In genomic region chr11:32899604-32900216, GRCm38 (mm10) we compare ENCODE assay signal across 24 mouse cellular contexts.
DNase-seq lines count a peak whose midpoint lies in the region; ATAC-seq and TF ChIP-seq lines count a peak whose summit lies in the region.
"Had no signal": no experiment of that assay in that cellular context is flagged by ENCODE, and none has a peak within 500 bp of the region (broad histone marks: within the 10 kb centered on the region; RNA-seq: fewer than 3 reads in every experiment).

No protein-coding gene starts in this region.

- no peaks in the 10 kb centered on the region for H3K36me3 ChIP-seq in lung, embryonic 14.5 days (ENCODE audit: insufficient read depth)
- H3K36me3 ChIP-seq in limb, embryonic 12.5 days: no peaks in the 10 kb centered on the region
- H3K36me3 ChIP-seq: heart, embryonic 10.5 days; midbrain, embryonic 10.5 days; neural tube, embryonic 13.5 days; stomach, embryonic 15.5 days had no signal

- no peak overlapping the region for H3K4me3 ChIP-seq in lung, embryonic 14.5 days (ENCODE audit: low read depth, low read length)
- H3K4me3 ChIP-seq in lung, adult 2 months (replicated peaks; ENCODE audit: extremely low read depth, low read depth, low read length): no peak overlapping the region
- H3K4me3 ChIP-seq in limb, embryonic 12.5 days (replicated peaks): no peak overlapping the region
- H3K4me3 ChIP-seq: forebrain, embryonic 13.5 days; heart, embryonic 10.5 days; left cerebral cortex, adult 2 months; midbrain, embryonic 10.5 days; myocyte; neural tube, embryonic 13.5 days; stomach, embryonic 15.5 days had no signal

- TF ChIP-seq CTCF in lung, embryonic 14.5 days (IDR thresholded peaks at IDR 0.05; ENCODE audit: low read depth): no peak
- no peak for TF ChIP-seq CTCF in lung, adult 2 months (IDR thresholded peaks at IDR 0.05; ENCODE audit: insufficient read depth, low read length)

- intact Hi-C loops in heart, postnatal 14 days (cut with DNase I): no loop called here

- DNase-seq in heart, adult 11 months: peak; percentile 8
- no peak for DNase-seq in heart, postnatal 14 days
- DNase-seq in lung, embryonic 14.5 days: peak; percentile 13
- no peak for DNase-seq in lung, adult 2 months
- DNase-seq in layer of hippocampus, postnatal 36 days: no peak
- DNase-seq in spleen, adult 18-20 months: no peak
- DNase-seq: adrenal gland, postnatal 14 days; cerebellum, adult 8-10 months; cerebellum, postnatal 36 days; kidney, postnatal 4 days; lung, postnatal 4 days; retina, postnatal 1 day; thymus, postnatal 36 days had no signal

- ATAC-seq in lung, embryonic 14.5 days (ENCODE audit: insufficient read depth): peak; percentile 52; the same call in 1 of the 2 replicates
- 0 out of 2 replicates have a peak, but pooled peaks have one; percentile 18 for ATAC-seq in limb, embryonic 12.5 days (ENCODE audit: insufficient number of reproducible peaks, insufficient read depth, low FRiP score, low TSS enrichment, low read depth)
- ATAC-seq: forebrain, embryonic 13.5 days; intestine, postnatal 0 days; midbrain, embryonic 16.5 days had no signal

- no peaks in the 10 kb centered on the region for H3K4me1 ChIP-seq in lung, embryonic 14.5 days (ENCODE audit: insufficient read depth)
- no peaks in the 10 kb centered on the region for H3K4me1 ChIP-seq in lung, adult 2 months (ENCODE audit: control insufficient read depth, insufficient read depth, low read length)
- peaks cover 62% of the 10 kb centered on the region for H3K4me1 ChIP-seq in limb, embryonic 12.5 days (replicated peaks)
- H3K4me1 ChIP-seq: forebrain, embryonic 13.5 days; midbrain, embryonic 10.5 days; neural tube, embryonic 13.5 days; stomach, embryonic 15.5 days had no signal

- no peaks in the 10 kb centered on the region for H3K9me3 ChIP-seq in lung, embryonic 14.5 days (ENCODE audit: low read depth, low read length)
- H3K9me3 ChIP-seq in limb, embryonic 12.5 days: no peaks in the 10 kb centered on the region
- H3K9me3 ChIP-seq: forebrain, embryonic 13.5 days; heart, embryonic 10.5 days; midbrain, embryonic 10.5 days; neural tube, embryonic 13.5 days; stomach, embryonic 15.5 days had no signal

- H3K4me2 ChIP-seq in lung, embryonic 14.5 days: no peak overlapping the region
- H3K4me2 ChIP-seq in limb, embryonic 12.5 days: peak overlapping the region; percentile 19
- H3K4me2 ChIP-seq: forebrain, embryonic 13.5 days; neural tube, embryonic 13.5 days; stomach, embryonic 15.5 days had no signal

- WGBS in lung, embryonic 14.5 days: 36% methylated on average over 13 of the region's 13 CpGs
- WGBS in lung, adult 2 months: 48% methylated on average over 13 of the region's 13 CpGs
- WGBS in limb, embryonic 12.5 days: 33% methylated on average over 13 of the region's 13 CpGs

- H3K9ac ChIP-seq in lung, embryonic 14.5 days: no peak overlapping the region
- no peak overlapping the region for H3K9ac ChIP-seq in limb, embryonic 12.5 days (replicated peaks)
- H3K9ac ChIP-seq: forebrain, embryonic 13.5 days; liver, embryonic 14.5 days; neural tube, embryonic 13.5 days; stomach, embryonic 15.5 days had no signal

- H3K27ac ChIP-seq in lung, embryonic 14.5 days (ENCODE audit: low read depth): no peak overlapping the region
- peak overlapping the region; percentile 75 for H3K27ac ChIP-seq in limb, embryonic 12.5 days
- H3K27ac ChIP-seq: forebrain, embryonic 13.5 days; heart, embryonic 10.5 days; left cerebral cortex, adult 2 months; liver, embryonic 14.5 days; midbrain, embryonic 10.5 days; neural tube, embryonic 13.5 days; stomach, embryonic 15.5 days had no signal

- no peaks in the 10 kb centered on the region for H3K27me3 ChIP-seq in lung, embryonic 14.5 days (ENCODE audit: insufficient read depth, low read length)
- no peaks in the 10 kb centered on the region for H3K27me3 ChIP-seq in limb, embryonic 12.5 days
- H3K27me3 ChIP-seq: forebrain, embryonic 13.5 days; neural tube, embryonic 13.5 days; stomach, embryonic 15.5 days had no signal

- no peak for TF ChIP-seq POLR2A in lung, adult 2 months (IDR thresholded peaks at IDR 0.05; ENCODE audit: borderline replicate concordance, extremely low read depth, low read depth, low read length)

Comparison
In these comparisons a context has a peak if more than half of its experiments do, and no peak if none do; other contexts are left out.
1. DNase-seq: peak in heart, adult 11 months (single experiment) and lung, embryonic 14.5 days (single experiment); none in heart, postnatal 14 days (0 of 2), lung, adult 2 months (single experiment), layer of hippocampus, postnatal 36 days (0 of 2) and spleen, adult 18-20 months (0 of 2).